Mouse (Mus musculus): ENCODE results near the gene Papss2.

- TF ChIP-seq POLR2A (IDR thresholded peaks at IDR 0.05; ENCODE audit: extremely low read depth, insufficient read depth, low read length): no peak
- no peak for TF ChIP-seq CTCF (IDR thresholded peaks at IDR 0.05; ENCODE audit: low read depth, low read length)
Observed at GRCm38 (mm10) chr19:32604127-32604526, 8.5 kb downstream of the Papss2 start.

All from liver, adult 2 months (tissue).